Mouse (Mus musculus): ENCODE measurements around the gene Ccdc126.
"Not testable (repeated sequence)": the region's sequence is repeated elsewhere in the genome, so short reads cannot be mapped to it uniquely, and the experiment has no call there.

The Ccdc126 gene

GRCm38 (mm10) chr6:49318966-49319594 is at the start of gene Ccdc126:
Ccdc126 (plus strand) TSS chr6:49319274.
- DNase-seq (ENCODE audit: low read depth, low spot score): peak; percentile 97

DNA sequence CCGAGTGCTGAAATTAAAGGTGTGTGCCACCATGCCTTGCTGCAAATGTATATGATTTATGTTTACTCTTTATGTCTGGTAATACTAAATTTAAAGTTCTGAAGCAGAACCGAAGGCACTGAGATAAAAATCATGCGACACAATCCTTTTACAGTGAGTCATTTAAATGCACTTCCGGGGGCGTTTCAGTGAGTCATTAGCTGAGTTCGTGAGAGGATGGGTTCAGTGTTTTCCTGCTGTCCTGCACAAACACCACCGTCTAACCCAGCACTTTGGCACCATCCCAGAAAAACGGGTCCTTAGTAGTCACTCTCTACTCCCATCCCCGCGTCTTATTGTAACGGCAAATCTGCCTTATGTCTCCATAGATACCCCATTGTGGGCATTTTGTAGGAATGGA is 49.2 kb upstream of the Ccdc126 start:
- DNase-seq (ENCODE audit: low read depth, low spot score): no peak

DNA sequence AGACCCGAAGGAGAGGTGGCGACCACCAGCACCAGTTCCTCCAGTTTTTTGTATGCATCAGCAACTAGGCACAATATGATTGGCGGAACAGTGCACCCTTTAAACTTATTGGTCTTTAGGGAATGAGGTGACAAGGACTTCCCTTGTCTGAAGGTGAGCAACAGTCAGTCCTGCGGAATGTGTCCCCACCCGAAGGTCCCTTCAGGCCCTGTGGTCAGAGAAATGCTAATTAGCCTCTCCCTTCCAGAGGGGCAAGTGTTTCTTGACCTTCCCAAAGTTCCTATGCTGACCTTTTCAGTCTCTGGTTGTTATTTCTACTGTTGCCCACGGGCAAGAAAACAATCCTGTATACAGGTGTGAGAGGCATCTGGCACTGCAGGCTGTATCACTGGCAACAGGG is 47.3 kb upstream of the Ccdc126 start:
- no peak for DNase-seq (ENCODE audit: low read depth, low spot score)

GRCm38 (mm10) chr6:49272863-49273262 is 46.2 kb upstream of the Ccdc126 start:
- no peak for DNase-seq (ENCODE audit: low read depth, low spot score)

DNA sequence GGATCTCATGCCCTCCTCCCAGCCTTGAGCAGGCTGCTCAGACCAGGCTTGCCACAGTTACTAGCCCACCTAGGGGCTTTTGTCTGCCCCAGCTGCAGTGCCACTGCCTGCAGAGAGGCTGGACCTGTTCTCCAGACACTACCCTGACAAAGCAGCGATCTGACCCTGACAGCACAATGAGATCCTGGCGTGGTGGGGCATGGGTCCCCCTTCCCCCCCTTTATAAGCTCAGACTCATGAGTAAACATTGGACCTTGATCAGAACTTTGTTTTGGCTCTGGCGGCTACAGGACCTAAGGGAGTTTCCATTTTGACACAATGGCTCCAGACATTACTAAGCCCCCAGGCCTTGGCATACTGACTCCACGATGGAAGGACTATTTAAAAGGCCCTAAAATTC is 45.1 kb upstream of the Ccdc126 start:
- DNase-seq (ENCODE audit: low read depth, low spot score): no peak

DNA sequence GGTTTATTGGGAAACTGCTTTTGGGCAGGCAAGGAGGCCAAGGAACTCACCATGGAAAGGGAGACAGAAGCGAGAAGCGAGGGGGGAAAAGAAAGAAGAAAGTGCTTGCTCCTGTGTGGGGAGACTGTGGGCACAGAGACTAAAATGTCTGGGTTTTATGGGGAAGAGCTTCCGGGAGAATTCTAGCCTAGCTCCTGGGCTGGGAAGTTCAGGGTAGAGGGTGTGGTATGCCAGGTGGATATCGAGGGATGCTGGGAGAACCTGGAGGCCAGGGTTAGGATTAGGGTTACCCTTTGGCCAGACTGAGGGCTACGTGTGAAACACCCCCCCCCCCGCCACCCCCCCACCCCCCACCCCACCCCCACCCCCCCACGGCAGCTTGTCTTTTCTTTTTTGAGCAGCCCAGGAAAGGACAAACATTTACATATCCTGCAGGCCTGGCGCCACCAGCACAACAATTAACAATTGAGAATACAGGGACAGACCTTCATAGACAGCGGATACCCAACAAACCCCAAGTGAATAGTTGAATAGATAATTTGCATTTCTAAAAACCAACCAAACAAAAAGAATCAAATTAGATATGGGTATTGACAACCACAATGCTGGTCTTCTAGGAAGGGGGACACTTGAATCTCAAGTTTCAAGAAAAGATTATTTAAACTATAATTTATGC is 44.5 kb upstream of the Ccdc126 start:
- no peak for DNase-seq (ENCODE audit: low read depth, low spot score)

- no peak for DNase-seq (ENCODE audit: low read depth, low spot score)
Measured at GRCm38 (mm10) chr6:49275296-49275695, 43.8 kb upstream of the Ccdc126 start.

DNA sequence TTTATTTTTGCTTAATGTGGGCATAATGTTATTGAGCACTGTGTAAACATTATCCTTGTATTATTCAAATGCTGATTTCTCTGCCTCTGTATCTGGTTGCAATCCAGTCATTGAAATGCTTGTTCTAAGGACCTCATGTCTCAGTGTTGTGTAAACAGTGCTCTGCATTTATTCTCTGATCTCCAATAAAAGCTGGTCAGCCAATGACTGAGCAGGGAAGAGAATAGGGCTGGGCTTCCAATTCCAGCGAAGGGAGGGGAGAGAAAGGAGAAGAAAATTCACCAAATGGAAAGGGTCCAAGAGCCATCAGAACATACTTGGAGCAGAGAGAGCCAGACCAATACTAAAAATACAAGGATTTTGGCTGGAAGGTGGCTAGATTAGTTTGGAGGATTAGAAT is 38.1 kb upstream of the Ccdc126 start:
- no peak for DNase-seq (ENCODE audit: low read depth, low spot score)

- no peak for DNase-seq (ENCODE audit: low read depth, low spot score)
Measured at GRCm38 (mm10) chr6:49282122-49282521, 37.0 kb upstream of the Ccdc126 start.

DNA sequence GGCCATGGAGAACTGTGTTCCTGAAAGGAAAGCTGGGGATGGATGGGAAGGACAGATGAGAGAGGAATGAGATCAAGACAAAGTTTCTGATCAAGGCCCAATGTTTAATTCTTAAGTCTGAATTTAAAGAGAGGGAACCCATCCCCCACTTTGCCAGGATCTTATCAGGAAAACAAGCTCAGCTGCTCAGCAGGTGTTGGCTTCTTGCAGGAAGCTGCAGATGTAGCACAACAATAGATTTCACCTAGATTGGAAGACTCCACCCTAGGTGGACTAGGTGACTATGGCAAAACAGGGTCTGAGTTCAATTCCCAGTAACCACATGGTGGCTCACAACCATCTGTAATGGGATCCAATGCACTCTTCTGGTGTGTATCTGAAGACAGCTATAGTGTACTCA is 20.8 kb upstream of the Ccdc126 start:
- DNase-seq (ENCODE audit: low read depth, low spot score): no peak

- not testable (repeated sequence) for DNase-seq (ENCODE audit: low read depth, low spot score)
Measured at GRCm38 (mm10) chr6:49314821-49315220, 4.3 kb upstream of the Ccdc126 start.

GRCm38 (mm10) chr6:49319595-49320315 is 681 bp downstream of the Ccdc126 start:
- DNase-seq (ENCODE audit: low read depth, low spot score): peak; percentile 59

DNA sequence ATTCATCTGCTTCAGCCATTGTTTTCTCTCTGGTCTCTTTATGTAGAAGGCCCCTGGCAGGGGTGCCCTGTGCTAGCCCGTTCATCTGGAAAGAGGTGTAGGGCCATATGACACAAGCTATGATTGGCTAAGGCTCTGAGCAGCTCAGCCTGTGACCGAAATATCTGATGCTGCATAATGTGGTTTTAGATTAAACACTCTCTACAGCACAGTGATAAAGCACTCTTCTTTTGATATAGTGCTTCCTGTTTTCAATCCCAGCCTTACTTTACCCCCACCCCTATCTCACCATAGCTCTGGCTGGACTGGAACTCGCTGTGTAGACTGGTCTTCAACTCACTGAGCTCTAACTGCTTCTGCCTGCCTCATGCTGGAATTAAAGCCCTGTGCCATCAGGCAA is 2.3 kb downstream of the Ccdc126 start:
- no peak for DNase-seq (ENCODE audit: low read depth, low spot score)

GRCm38 (mm10) chr6:49322056-49322455 is 3.0 kb downstream of the Ccdc126 start:
- DNase-seq (ENCODE audit: low read depth, low spot score): no peak

- DNase-seq (ENCODE audit: low read depth, low spot score): no peak
Measured at GRCm38 (mm10) chr6:49322986-49323385, 3.9 kb downstream of the Ccdc126 start.

DNA sequence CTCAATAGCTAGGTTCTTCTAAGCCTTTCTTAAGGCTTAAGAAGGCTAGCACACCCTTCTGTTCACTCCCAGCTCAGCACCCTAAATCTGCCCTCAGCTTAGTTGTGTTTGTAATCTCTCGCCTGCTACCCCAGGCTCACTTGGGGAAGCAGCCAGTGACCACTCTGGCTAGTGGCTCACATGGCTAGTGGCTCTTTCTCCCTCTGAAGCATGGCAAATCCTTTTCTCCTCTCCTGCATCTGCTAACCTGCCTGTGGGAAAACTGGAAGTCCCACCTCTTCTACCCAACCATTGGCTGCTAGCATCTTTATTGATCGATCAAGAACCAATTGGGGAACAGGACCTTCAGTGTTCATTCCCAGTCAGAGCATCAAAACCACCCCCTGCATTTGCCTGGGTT is 5.5 kb downstream of the Ccdc126 start:
- DNase-seq (ENCODE audit: low read depth, low spot score): peak; percentile 51

GRCm38 (mm10) chr6:49325294-49325693 is 6.2 kb downstream of the Ccdc126 start:
- DNase-seq (ENCODE audit: low read depth, low spot score): no peak

DNA sequence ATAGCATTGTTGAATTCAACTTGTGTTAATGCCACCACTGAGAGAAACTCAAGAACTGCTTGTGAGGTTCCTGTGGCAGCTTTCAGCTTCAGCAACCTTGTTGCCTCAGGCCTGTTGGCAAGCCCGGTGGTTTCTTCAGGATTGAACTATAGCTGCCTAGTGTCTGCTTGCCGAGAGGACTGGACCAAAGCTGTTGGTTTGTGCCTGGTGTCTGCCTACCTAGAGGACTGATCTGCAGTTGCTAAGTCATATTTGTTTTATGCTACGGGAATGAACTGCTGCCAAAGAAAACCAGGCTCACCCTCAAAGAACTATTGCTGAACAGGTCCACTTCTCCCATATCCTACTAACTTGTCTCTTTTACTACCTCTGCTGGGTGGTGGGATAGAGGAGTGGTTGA is 7.8 kb downstream of the Ccdc126 start:
- DNase-seq (ENCODE audit: low read depth, low spot score): no peak

- no peak for DNase-seq (ENCODE audit: low read depth, low spot score)
Measured at GRCm38 (mm10) chr6:49331369-49332059, 12.4 kb downstream of the Ccdc126 start.

DNA sequence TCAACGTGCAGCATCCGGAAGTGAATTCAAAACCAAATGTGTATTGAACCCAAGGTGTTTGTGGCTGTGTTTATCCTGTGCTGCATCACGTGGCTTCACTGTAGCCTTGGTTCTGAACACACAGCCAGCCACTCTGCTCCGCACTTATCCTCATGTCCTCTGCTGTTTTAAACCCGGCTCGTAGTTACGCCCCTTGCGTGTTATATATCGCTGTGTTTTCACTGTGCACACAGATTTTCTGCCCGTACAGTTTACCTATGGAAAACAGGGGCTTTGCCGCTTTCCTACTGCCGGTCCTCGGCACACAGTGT is 12.9 kb downstream of the Ccdc126 start:
- DNase-seq (ENCODE audit: low read depth, low spot score): no peak

GRCm38 (mm10) chr6:49338566-49338965 is 19.5 kb downstream of the Ccdc126 start:
- no peak for DNase-seq (ENCODE audit: low read depth, low spot score)

DNA sequence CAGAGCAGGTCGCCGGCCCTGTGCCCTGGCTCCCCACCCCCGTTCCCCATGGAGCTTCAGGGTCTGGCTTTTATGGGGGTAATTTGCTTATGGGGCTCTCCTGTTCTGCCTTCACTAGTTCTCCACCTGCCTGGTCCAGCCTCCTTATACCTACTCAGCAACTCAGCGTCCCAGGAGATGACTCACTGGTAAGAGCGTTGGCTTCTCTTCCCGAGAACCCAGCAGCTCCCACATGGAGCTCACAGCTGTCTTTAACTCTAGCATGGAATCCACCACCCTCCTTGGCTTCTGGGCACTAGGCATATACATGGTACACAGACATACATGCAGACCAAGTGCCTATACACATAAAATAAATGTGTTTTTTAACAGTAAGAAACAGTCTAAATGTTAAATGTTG is 20.1 kb downstream of the Ccdc126 start:
- no peak for DNase-seq (ENCODE audit: low read depth, low spot score)

Data from retina, postnatal 7 days (tissue).